Mouse (Mus musculus) forebrain, embryonic 16.5 days (tissue): ENCODE results near the gene Osbpl10. TPM values are rescaled to one million over a fixed set of nuclear protein-coding genes. Genes with fewer than 3 reads are reported as not detected.

Source experiments
- ATAC-seq: fragments of 200-750 bp; cut with Nextera tagmentation; 2 replicates; pipeline ENCODE4 v1.8.0; 2017; ENCODE audit warnings: mild to moderate bottlenecking, moderate library complexity
- H3K27ac ChIP-seq: fragments of 300-500 bp; sonication (generic); 2 replicates; pipeline ENCODE4 v1.5.1; 2014; ENCODE audit warnings: low read length, control low read depth
- H3K27me3 ChIP-seq: fragments of 300-500 bp; sonication (generic); replicated peaks from 2 replicates; pipeline ENCODE4 v1.6.1; 2014; ENCODE audit warnings: low read length; ENCODE audit not compliant: control insufficient read depth, insufficient read depth
- H3K36me3 ChIP-seq: fragments of 300-500 bp; sonication (generic); 2 replicates; pipeline ENCODE4 v1.6.1; 2014; ENCODE audit not compliant: control insufficient read depth, insufficient read depth
- H3K4me1 ChIP-seq: fragments of 300-500 bp; sonication (generic); replicated peaks from 2 replicates; pipeline ENCODE4 v1.6.1; 2014; ENCODE audit warnings: low read length; ENCODE audit not compliant: control insufficient read depth, insufficient read depth
- H3K4me2 ChIP-seq: fragments of 300-500 bp; sonication (generic); 2 replicates; pipeline ENCODE4 v1.6.1; 2014; ENCODE audit warnings: mild to moderate bottlenecking, low read length, control low read depth
- H3K4me3 ChIP-seq: fragments of 300-500 bp; sonication (generic); replicated peaks from 2 replicates; pipeline ENCODE4 v1.5.1; 2014; ENCODE audit warnings: mild to moderate bottlenecking, low read length, control low read depth
- H3K9ac ChIP-seq: fragments of 300-500 bp; sonication (generic); replicated peaks from 2 replicates; pipeline ENCODE4 v1.6.1; 2014; ENCODE audit warnings: low read depth, low read length, control low read depth
- H3K9me3 ChIP-seq: fragments of 300-500 bp; sonication (generic); 2 replicates; pipeline ENCODE4 v1.6.1; 2016; ENCODE audit warnings: low read length; ENCODE audit not compliant: control insufficient read depth
- WGBS: fragments of 180-500 bp; shearing (Covaris S2); extraction: QIAGEN DNeasy Blood & Tissue Kit; methylation state at CpG from one replicate; pipeline ENCODE4 v1.1.7; 2014; 5-methylcytosine and 5-hydroxymethylcytosine counted together
- polyA plus RNA-seq: library from polyadenylated mRNA; unstranded; fragments of >200 nt; fragmentation: Nextera tagmentation; extraction: Ambion mirVana; gene quantifications from 2 replicates; pipeline ENCODE4 v1.2.1, GENCODE M21; 2015

Osbpl10 gene
- polyA plus RNA-seq, 1 experiment from 2014 or later: 2.8 TPM

DNA sequence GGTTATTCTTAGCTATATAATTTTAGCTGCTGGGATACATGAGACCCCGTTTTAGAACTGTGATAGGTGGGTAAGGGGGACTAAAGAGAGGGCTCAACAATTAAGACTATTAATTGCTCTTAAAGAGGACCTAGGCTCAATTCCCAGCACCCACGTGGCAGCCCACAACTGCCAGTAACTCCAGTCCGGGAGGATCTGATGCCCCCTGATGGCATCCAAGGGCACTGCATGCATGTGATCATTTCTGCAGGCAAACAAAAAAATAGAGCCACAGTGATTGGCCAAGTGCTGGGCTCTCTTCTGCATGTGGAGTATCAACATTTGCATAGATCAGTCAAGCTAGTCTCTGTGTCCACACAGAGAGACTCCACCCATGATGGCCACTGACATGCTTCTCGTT is 96.8 kb downstream of the Osbpl10 start:
- no peak overlapping the region for H3K4me3 ChIP-seq
- ATAC-seq: no peak
- no peak overlapping the region for H3K9ac ChIP-seq
- peaks cover 3% of the 10 kb centered on the region; the same call in 1 of the 2 replicates for H3K9me3 ChIP-seq
- H3K4me1 ChIP-seq: no peaks in the 10 kb centered on the region
- H3K4me2 ChIP-seq: no peak overlapping the region
- H3K27me3 ChIP-seq: no peaks in the 10 kb centered on the region
- H3K27ac ChIP-seq: no peak overlapping the region
- H3K36me3 ChIP-seq: no peaks in the 10 kb centered on the region
- WGBS: 86% methylated on average over 4 of the region's 4 CpGs

DNA sequence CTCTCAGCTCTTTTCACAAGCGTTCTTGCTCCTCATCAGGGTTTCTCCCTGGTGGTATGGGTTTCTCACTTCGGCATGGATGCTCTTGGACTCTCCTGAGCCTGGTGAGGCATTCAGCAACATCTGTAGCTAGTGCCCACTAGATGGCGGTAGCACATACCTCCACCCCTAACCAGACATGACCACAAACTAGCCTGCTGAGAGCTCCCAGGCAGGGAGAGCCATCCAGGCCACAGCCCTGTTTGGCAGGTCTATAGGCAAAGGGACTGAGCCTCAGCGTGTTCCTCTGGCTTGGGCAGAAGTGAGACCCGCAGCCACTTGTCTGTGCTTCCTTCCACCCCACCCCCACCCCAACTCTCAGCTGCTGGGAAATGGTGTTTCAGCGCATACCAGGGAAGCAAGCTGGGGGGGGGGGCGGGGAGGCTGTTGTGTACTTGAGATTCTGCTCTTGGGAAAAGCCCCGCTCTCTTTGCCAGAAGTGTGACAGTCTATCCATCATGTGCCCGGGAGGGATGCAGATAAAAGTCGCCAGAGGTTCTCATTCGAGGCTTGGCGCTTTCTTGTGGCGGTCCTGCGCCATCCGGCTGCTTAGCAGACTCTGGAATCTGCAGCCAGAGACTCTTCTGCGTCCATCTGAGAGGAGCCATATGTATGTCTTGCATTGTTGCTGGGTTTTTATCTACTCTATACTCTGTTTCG is 110.1 kb downstream of the Osbpl10 start:
- H3K27ac ChIP-seq: no peak overlapping the region
- H3K4me1 ChIP-seq: 0 out of 2 replicates have a peak, but pooled peaks cover 3% of the 10 kb centered on the region
- no peak overlapping the region for H3K9ac ChIP-seq
- peak; percentile 76 for ATAC-seq
- 54% methylated on average over 17 of the region's 17 CpGs for WGBS
- H3K4me2 ChIP-seq: no peak overlapping the region
- no peaks in the 10 kb centered on the region for H3K27me3 ChIP-seq
- no peak overlapping the region for H3K4me3 ChIP-seq
- no peaks in the 10 kb centered on the region for H3K36me3 ChIP-seq
- H3K9me3 ChIP-seq: peaks cover 7% of the 10 kb centered on the region

DNA sequence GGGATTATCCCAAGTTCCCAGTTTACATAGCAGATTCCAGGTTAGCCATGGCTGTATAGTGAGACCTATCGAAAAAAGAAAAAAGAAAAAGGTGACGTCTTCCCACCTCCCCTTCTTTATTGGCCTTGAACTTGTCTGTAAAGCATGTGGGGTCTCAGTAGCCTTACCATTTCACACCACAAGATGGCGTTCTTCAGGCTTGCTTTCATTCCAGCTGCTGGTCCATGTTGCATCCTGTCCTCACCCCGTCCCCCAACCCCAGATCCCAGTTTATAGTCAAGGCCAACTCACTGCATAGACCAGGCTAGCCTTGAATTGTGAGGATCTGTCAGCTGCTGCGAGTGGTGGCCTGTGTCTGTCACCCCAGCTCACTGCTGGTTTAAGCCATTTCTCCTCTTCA is 111.3 kb downstream of the Osbpl10 start:
- H3K4me1 ChIP-seq: 0 out of 2 replicates have a peak, but pooled peaks cover 3% of the 10 kb centered on the region
- no peak overlapping the region for H3K4me3 ChIP-seq
- no peak overlapping the region for H3K9ac ChIP-seq
- H3K27me3 ChIP-seq: no peaks in the 10 kb centered on the region
- WGBS: 74% methylated on average over 5 of the region's 5 CpGs
- no peak overlapping the region for H3K27ac ChIP-seq
- H3K36me3 ChIP-seq: no peaks in the 10 kb centered on the region
- H3K4me2 ChIP-seq: no peak overlapping the region
- peaks cover 7% of the 10 kb centered on the region for H3K9me3 ChIP-seq
- no peak for ATAC-seq

GRCm38 (mm10) chr9:115096481-115096880 is 118.1 kb downstream of the Osbpl10 start:
- ATAC-seq: no peak
- H3K4me1 ChIP-seq: no peaks in the 10 kb centered on the region
- no peak overlapping the region for H3K9ac ChIP-seq
- H3K4me2 ChIP-seq: no peak overlapping the region
- 92% methylated on average over 10 of the region's 10 CpGs for WGBS
- no peak overlapping the region for H3K27ac ChIP-seq
- H3K36me3 ChIP-seq: no peaks in the 10 kb centered on the region
- no peak overlapping the region for H3K4me3 ChIP-seq
- H3K27me3 ChIP-seq: no peaks in the 10 kb centered on the region
- peaks cover 4% of the 10 kb centered on the region for H3K9me3 ChIP-seq

GRCm38 (mm10) chr9:115097340-115097739 is 119.0 kb downstream of the Osbpl10 start:
- H3K4me3 ChIP-seq: no peak overlapping the region
- H3K27ac ChIP-seq: no peak overlapping the region
- no peak overlapping the region for H3K4me2 ChIP-seq
- no peak for ATAC-seq
- H3K9me3 ChIP-seq: peaks cover 4% of the 10 kb centered on the region
- no peak overlapping the region for H3K9ac ChIP-seq
- 90% methylated on average over 4 of the region's 4 CpGs for WGBS
- H3K36me3 ChIP-seq: no peaks in the 10 kb centered on the region
- no peaks in the 10 kb centered on the region for H3K4me1 ChIP-seq
- no peaks in the 10 kb centered on the region for H3K27me3 ChIP-seq

DNA sequence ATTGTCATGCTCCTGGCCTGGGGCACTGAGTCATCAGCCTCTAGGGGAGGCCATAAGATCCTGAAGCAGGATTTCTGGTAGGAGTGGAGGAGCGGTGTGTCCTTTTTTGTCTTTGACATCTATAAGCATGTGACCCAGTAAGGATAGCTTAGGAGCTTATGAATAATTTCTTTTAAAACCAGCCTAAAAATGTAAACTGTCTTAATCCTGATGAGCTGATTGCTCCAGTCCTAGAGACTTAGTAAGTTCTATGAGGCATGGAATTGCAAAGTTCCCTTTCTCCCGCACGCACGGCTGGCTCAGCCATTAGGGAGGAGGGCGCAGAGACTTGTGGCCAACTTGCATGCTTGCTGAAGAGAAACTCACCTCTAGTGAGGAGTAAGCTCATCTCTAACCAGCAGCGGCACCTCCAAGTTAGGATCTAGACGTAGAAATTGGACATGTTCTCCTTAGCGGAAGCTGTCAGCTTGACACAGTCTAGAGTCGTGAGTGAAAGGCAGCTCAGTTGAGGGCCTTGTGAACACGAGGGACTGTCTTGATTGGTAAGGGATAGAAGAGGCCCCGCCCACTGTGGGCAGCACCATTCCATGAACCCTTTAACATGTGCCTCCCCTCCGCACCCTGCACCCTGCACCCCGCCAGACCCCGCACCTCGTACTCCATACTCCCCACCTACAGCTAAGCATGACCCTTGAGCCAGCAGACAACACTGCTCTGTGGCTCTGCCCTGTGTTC is 122.0 kb downstream of the Osbpl10 start:
- WGBS: 86% methylated on average over 15 of the region's 15 CpGs
- Histone ChIP-seq H3K9ac (no peak overlapping the region), H3K4me3 (no peak overlapping the region), H3K27ac (no peak overlapping the region), H3K27me3 (no peaks in the 10 kb centered on the region), H3K9me3 (no peaks in the 10 kb centered on the region), H3K36me3 (no peaks in the 10 kb centered on the region), H3K4me2 (no peak overlapping the region), H3K4me1 (no peaks in the 10 kb centered on the region)
- ATAC-seq: no peak

- peak; percentile 71; the same call in 1 of the 2 replicates for ATAC-seq
- 33% methylated on average over 7 of the region's 7 CpGs for WGBS
- 0 out of 2 replicates have a peak overlapping the region, but pooled peaks have one; percentile 2 for H3K4me2 ChIP-seq
- no peaks in the 10 kb centered on the region for H3K27me3 ChIP-seq
- H3K9ac ChIP-seq: no peak overlapping the region
- H3K4me3 ChIP-seq: no peak overlapping the region
- H3K36me3 ChIP-seq: no peaks in the 10 kb centered on the region
- H3K27ac ChIP-seq: no peak overlapping the region
- H3K4me1 ChIP-seq: peaks cover 4% of the 10 kb centered on the region; the same call in 1 of the 2 replicates
- H3K9me3 ChIP-seq: no peaks in the 10 kb centered on the region
These were observed 129.1 kb downstream of the Osbpl10 start for GRCm38 (mm10) chr9:115107430-115107829.

- no peak overlapping the region for H3K9ac ChIP-seq
- no peaks in the 10 kb centered on the region for H3K9me3 ChIP-seq
- no peak overlapping the region for H3K27ac ChIP-seq
- no peaks in the 10 kb centered on the region for H3K36me3 ChIP-seq
- H3K27me3 ChIP-seq: no peaks in the 10 kb centered on the region
- H3K4me1 ChIP-seq: peaks cover 4% of the 10 kb centered on the region; the same call in 1 of the 2 replicates
- ATAC-seq: no peak
- no peak overlapping the region for H3K4me3 ChIP-seq
- no peak overlapping the region for H3K4me2 ChIP-seq
- 52% methylated on average over 3 of the region's 3 CpGs for WGBS
These were observed 132.3 kb downstream of the Osbpl10 start for GRCm38 (mm10) chr9:115110655-115111054.

DNA sequence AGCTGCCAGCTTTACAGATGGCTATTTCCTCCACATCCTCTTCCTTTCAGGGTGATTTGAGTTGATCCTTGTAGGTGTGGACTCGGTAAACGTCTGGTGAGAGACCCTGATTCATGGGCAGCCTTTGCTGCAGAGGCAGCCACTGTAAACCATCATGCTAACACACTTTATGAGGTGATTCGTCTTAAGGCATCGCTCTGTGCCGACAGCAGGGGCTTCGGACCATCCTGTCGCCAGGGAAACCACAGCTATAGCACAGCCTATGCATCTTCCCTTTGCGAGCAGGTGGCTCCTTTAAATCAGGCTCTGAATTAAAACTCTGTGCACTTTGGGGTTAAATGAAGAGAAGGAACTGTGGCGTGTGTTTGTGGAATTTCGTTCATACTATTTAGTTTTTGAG is 138.9 kb downstream of the Osbpl10 start:
- 77% methylated on average over 10 of the region's 10 CpGs for WGBS
- no peaks in the 10 kb centered on the region for H3K27me3 ChIP-seq
- H3K4me1 ChIP-seq: peaks cover 13% of the 10 kb centered on the region
- H3K36me3 ChIP-seq: no peaks in the 10 kb centered on the region
- no peak overlapping the region for H3K27ac ChIP-seq
- no peak overlapping the region for H3K9ac ChIP-seq
- no peak overlapping the region for H3K4me2 ChIP-seq
- H3K4me3 ChIP-seq: no peak overlapping the region
- ATAC-seq: no peak
- no peaks in the 10 kb centered on the region for H3K9me3 ChIP-seq
